Mouse (Mus musculus) gastrocnemius, postnatal 4 days (tissue): ENCODE measurements around the gene Rbpjl. TPM values are rescaled to one million over a fixed set of nuclear protein-coding genes. Genes with fewer than 3 reads are reported as not detected.

Experiments
- DNase-seq, 2 experiments: peaks; one replicate each; pipeline ENCODE4 v3.0.0; 2021 to 2022; ENCODE audit warnings: low spot score in 2 of 2, mixed read lengths in 2 of 2
- total RNA-seq, 2 experiments: library from RNA; stranded (reverse); gene quantifications; 2 replicates each; pipeline ENCODE4 v1.2.3; 2021

Gene Rbpjl
- total RNA-seq, 2 experiments from 2014 or later = 0.13 to 0.15 TPM

GRCm38 (mm10) chr2:164428451-164428850 is 25.5 kb downstream of the Rbpjl start:
- DNase-seq = no peak

DNA sequence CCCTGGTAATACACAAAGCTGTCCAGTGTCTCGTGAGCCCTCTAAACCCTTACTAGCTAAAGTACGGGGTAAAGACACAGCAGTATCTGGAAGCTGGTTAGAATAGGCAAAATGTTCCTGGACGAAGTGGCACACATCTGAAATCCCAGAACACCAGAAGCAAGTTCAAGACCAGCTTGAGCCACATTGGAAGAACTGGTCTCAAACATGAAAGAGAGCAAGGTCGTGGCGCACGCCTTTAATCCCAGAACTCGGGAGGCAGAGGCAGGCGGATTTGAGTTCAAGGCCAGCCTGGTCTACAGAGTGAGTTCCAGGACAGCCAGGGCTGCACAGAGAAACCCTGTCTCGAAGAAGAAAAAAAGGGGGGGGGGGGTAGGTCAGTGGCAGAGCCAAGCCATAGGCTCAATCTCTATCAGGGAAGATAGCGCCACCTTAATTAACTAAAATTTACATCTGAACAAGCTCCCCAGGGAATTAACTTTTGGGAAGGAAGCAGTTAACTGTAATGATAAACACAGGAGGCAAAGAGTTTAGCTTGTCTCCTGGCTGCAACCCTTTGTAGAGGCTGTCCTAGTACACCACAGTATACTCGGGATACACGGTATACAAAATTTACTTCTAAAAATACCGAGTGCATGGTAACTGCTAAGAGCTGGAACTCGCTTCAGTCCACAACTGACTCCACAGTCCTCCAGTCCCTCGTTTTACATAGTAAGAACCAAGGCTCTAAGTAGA is 27.1 kb downstream of the Rbpjl start:
- no peak for DNase-seq

- DNase-seq = no peak
Observed at GRCm38 (mm10) chr2:164430697-164431096, 27.8 kb downstream of the Rbpjl start.

DNA sequence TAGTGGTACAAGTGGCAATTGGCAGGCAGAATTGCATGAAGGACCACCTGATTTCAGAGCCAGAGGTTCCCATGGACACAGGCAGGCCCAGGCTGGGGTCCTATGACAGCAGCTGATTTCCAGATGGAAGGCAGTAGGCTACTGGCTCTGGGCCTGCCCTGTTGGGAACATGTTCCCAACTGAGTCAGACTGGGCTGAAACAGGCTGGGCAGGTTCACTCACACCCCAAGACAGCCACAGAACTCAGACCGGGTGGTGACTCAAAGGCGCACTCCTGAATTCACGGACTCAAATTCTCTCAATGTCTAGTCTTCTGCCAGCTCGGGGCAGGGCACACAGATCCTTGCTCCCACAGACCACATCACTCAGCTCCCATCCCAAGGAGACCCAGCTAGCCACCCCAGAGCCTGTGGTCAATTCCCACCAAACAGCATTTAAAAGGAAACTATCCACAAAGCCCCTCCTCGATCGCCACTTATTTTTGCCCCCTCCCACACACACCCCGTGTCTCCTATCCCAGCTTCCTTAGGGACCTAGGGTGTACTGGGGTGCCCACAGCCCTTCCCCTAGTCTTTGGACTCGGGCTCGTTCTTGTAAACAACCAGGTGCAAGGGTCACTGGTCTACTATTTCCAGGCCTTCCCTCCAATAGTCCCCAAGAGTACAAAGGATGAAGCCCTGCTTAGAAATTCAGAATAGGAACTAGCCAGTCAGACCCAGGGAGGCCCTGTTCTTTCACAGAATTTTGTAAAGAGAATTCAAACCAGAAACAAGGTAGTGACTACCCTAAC is 28.9 kb downstream of the Rbpjl start:
- no peak for DNase-seq

DNA sequence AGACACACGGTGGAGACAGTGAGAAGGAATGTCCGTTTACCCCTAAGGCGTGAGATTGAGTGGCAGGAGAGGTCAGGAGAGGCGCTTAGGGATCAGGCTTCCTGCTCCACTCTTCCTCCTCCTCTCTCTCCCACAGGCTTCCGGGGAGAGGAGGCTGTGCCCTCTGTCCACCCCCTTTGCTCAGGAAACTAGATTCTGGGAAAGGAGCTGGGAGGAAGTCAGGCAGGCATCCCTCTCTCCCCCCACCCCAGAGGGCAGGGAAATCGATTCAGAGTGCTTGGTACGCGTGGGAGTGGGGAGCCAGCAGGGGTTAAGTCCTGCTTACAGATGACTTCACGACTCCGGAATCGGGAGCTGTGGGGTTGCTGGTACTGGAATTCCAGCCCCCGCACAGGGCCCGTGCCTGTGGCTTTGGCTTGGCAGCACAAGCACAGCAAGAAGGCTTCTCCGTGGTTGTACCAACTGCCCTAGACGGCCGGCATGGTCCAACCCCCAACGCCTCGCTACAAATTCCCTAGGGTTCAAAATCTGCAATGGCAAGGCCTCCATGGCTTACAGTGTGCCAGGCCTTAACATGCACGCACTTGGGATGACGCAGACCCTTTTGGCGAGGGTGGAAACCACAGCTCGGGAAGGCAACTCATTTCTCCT is 29.7 kb downstream of the Rbpjl start:
- DNase-seq = peak in 1 of 2 experiments; percentile 48

GRCm38 (mm10) chr2:164433278-164433895 is 30.4 kb downstream of the Rbpjl start:
- DNase-seq = no peak

- no peak for DNase-seq
Observed at GRCm38 (mm10) chr2:164434681-164435080, 31.7 kb downstream of the Rbpjl start.

DNA sequence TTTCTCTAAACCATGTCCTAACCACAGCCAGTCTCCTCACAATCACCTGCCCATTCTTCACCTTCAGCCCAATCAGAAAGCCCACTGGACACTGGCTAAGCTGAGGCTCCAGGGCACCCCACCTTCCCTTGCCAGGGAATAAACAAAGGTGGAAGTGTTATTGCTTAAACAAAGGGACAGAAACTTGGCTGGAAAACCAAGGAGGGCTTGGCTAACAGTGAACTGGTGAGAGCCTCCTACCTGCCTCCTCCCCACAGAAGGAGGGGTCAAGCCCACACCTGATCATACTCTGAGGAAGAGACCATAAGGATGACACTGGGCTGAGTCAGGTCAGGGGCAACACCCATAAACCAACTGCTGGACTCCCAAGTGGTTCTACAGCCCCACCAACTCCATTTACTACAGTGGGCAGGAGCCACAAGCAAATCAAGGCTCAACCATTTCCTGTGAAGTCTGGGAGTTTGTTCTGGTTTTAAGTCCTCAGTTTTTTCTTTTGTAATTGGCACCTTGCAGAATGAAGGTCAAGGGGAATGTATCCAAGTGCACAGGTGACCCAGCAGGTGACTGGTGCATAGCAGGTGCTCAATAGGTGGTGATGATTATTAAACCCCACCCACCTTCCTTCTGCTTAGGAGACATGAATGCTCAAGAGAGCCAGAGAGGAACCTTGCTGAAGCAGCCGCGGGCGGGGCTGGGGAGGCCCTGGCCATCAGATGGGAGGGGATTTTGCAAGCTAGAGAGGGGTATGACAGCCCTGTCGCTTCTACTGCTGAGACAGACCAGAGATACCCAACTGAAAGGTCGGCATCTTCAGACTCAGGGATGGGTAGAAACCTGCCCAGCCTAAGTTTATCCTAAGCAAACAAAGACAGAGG is 32.5 kb downstream of the Rbpjl start:
- no peak for DNase-seq

GRCm38 (mm10) chr2:164436215-164436913 is 33.4 kb downstream of the Rbpjl start:
- DNase-seq = no peak

DNA sequence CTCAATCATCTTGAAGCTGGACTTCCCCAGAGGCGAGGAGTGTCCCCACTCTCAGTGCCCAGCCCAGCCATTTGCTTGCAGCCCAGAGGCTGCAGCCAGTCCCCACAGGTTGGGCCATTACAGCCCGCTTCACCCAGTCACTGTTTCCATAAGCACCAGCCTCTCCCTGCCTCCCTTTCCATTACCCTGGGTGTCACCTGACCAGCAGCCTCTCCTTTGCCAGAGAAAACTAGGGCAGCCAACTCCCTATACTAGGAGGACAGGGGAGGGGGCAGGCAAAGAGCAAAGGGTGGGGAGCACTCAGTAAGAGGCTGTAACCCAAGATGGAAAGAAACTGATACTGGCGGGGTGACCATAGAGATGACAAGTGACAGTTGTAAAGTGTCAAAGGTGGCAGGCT is 34.0 kb downstream of the Rbpjl start:
- DNase-seq = peak in 1 of 2 experiments; percentile 32

- no peak for DNase-seq
Observed at GRCm38 (mm10) chr2:164437710-164438109, 34.8 kb downstream of the Rbpjl start.

DNA sequence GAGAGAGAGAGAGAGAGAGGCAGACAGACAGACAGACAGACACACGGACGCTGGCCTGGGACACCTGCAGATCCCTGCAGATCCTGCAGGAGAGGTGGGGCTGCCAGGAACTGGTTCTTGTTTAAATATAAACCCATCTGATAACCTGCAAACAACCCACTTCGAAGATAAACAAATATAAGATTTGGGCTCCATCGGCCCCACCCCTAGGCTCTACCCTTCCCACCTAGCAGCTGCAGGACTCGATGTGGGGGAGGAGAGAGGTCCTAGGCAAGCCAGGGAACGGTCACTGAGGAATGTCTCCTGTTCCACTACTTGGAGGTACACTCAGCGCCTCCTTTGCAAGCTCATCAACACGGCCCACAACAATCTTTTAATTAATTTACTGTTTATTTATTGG is 35.3 kb downstream of the Rbpjl start:
- DNase-seq = no peak

GRCm38 (mm10) chr2:164439001-164439421 is 36.1 kb downstream of the Rbpjl start:
- no peak for DNase-seq

DNA sequence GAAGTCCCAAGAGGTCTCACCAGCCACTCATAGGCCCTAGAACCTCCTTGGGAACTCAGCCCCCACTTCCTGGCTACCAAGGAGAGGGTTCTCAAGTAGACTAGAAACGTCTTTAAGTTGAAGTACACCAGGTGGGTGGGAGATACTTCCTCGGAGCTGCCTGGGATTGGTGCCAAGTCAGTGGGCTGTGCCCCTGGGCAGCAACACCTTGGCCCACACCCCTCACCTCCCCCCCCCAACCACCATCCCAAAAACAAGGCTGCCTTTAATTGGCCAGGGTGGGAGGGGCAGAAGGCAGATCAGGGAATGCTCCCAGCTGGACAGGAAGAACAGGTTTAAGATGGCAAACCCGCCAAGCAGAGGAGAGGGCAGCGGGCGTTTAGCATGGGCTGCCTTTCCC is 37.4 kb downstream of the Rbpjl start:
- DNase-seq = no peak

- DNase-seq = no peak
Observed at GRCm38 (mm10) chr2:164441155-164441554, 38.2 kb downstream of the Rbpjl start.

GRCm38 (mm10) chr2:164441731-164442130 is 38.8 kb downstream of the Rbpjl start:
- no peak for DNase-seq

DNA sequence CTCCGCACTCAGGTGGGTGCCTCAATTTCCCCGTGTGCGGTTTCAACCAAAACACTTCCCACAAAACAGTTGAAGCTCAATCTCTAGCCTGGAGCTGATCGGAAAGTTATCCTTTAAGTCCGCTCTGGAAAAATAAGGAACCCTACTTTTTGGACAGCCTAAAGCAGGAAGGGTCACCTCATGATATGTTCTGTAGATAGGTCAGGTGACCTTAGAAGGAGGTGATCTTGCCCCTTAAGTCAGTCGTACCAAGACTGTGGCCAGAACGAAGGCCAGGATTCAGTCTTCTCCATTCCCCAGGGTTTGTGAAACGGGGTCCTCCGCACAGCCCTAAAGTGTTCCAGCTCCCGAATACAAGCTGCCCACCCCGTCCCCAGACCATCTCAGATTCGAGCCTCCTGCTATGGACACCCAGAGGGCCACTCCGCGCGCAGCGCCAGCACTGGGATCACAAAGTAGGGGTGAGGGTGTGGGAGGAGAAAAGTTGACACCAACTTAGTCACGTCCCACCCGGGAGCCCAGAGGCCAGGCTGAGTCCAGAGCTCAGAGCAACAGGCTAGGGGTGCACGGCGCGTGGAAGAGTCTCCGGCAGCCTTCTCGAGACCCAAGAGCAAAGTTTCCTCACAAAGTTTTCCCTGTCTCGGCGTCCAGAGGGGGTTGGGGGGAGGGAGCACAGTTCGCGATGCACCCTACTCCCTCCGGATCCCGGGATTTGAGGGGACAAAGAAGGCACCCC is 39.5 kb downstream of the Rbpjl start:
- peak in 1 of 2 experiments; percentile 59 for DNase-seq

- peak; percentile 72 to 86 for DNase-seq
Observed at GRCm38 (mm10) chr2:164443051-164443437, 40.1 kb downstream of the Rbpjl start.

DNA sequence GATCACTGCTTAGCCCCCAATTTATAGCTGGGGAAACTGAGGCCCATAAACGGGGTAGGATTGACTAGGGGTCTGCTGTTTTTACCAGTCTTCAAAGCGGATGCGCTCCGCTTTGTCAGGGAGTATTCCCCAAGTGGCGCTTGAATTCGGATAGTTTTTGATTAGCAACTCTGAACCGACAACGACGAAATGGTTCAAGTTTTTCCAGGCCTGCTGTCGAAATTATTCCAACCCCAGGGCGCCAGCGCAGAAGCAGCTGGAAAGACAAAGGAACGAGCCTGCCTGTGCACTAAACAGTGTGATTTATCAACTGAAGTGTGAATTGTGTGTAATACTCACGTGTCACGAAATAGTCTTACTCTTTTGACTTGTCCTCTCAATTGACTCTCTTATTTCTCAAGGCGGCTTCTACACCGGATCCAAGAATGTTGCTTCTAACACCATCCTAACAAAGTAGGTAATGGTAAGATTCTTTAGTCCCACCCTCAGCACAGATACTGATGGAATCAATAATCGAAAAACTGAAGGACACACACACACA is 40.6 kb downstream of the Rbpjl start, which contains the start of gene Sdc4:
Gene Sdc4 (minus strand): TSS at position 428 of the 541 bp plus-strand sequence.
- DNase-seq = no peak
